Mouse (Mus musculus): ENCODE measurements around the gene Il2rb.

DNA sequence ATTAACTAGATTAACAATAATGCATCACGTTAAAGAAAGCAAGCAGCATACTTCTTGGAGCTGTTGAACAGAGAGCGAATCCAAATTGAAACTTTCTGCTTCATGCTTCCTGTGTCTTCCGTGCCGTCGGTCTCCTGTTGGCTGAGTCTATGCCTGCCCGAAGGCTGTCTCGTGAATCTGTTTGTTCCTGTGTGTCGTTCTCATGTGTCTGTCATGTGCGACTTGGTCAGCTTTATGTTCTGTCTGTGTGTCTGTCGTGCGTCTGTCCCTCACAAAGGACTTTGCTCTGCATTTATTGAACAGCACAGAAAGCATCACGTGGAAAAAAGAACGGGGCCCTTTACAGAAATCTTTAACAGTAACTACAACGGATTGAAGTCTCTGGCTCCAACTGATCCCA lies 17.9 kb upstream of the Il2rb start:
- no peak for TF ChIP-seq CTCF (IDR thresholded peaks at IDR 0.05)
- no peak for TF ChIP-seq EP300 (IDR thresholded peaks at IDR 0.05)
